Mouse (Mus musculus): ENCODE results near the gene Gmpr.

Gene Gmpr

GRCm38 (mm10) chr13:45505546-45505945 is 1.7 kb upstream of the Gmpr start:
- no peak for DNase-seq (ENCODE audit: low spot score)

- no peak for DNase-seq (ENCODE audit: low spot score)
These were observed 1.3 kb downstream of the Gmpr start for GRCm38 (mm10) chr13:45508495-45508894.

GRCm38 (mm10) chr13:45509366-45509765 is 2.1 kb downstream of the Gmpr start:
- DNase-seq (ENCODE audit: low spot score) = no peak

- DNase-seq (ENCODE audit: low spot score) = no peak
These were observed 4.6 kb downstream of the Gmpr start for GRCm38 (mm10) chr13:45511706-45512435.

- peak; percentile 28 for DNase-seq (ENCODE audit: low spot score)
These were observed 5.3 kb downstream of the Gmpr start for GRCm38 (mm10) chr13:45512531-45512930.

- no peak for DNase-seq (ENCODE audit: low spot score)
These were observed 6.1 kb downstream of the Gmpr start for GRCm38 (mm10) chr13:45513009-45513984.

GRCm38 (mm10) chr13:45514115-45514514 is 6.9 kb downstream of the Gmpr start:
- no peak for DNase-seq (ENCODE audit: low spot score)

GRCm38 (mm10) chr13:45514832-45515422 is 7.7 kb downstream of the Gmpr start:
- no peak for DNase-seq (ENCODE audit: low spot score)

GRCm38 (mm10) chr13:45516501-45517393 is 9.5 kb downstream of the Gmpr start:
- no peak for DNase-seq (ENCODE audit: low spot score)

GRCm38 (mm10) chr13:45524305-45524704 is 17.1 kb downstream of the Gmpr start:
- no peak for DNase-seq (ENCODE audit: low spot score)

GRCm38 (mm10) chr13:45524791-45525435 is 17.7 kb downstream of the Gmpr start:
- DNase-seq (ENCODE audit: low spot score) = no peak

- DNase-seq (ENCODE audit: low spot score) = no peak
These were observed 19.0 kb downstream of the Gmpr start for GRCm38 (mm10) chr13:45526230-45526629.

- DNase-seq (ENCODE audit: low spot score) = no peak
These were observed 20.2 kb downstream of the Gmpr start for GRCm38 (mm10) chr13:45527232-45527964.

GRCm38 (mm10) chr13:45528787-45529186 is 21.5 kb downstream of the Gmpr start:
- no peak for DNase-seq (ENCODE audit: low spot score)

GRCm38 (mm10) chr13:45530754-45531153 is 23.5 kb downstream of the Gmpr start:
- peak; percentile 38 for DNase-seq (ENCODE audit: low spot score)

- no peak for DNase-seq (ENCODE audit: low spot score)
These were observed 28.6 kb downstream of the Gmpr start for GRCm38 (mm10) chr13:45535731-45536453.

GRCm38 (mm10) chr13:45537110-45537509 is 29.9 kb downstream of the Gmpr start:
- peak; percentile 89 for DNase-seq (ENCODE audit: low spot score)

- no peak for DNase-seq (ENCODE audit: low spot score)
These were observed 30.8 kb downstream of the Gmpr start for GRCm38 (mm10) chr13:45538091-45538490.

- peak; percentile 52 for DNase-seq (ENCODE audit: low spot score)
These were observed 31.4 kb downstream of the Gmpr start for GRCm38 (mm10) chr13:45538532-45539204.

Data from lung, postnatal 25 days (tissue).